ENCODE assay signal across 3 mouse cellular contexts in the genomic region with DNA sequence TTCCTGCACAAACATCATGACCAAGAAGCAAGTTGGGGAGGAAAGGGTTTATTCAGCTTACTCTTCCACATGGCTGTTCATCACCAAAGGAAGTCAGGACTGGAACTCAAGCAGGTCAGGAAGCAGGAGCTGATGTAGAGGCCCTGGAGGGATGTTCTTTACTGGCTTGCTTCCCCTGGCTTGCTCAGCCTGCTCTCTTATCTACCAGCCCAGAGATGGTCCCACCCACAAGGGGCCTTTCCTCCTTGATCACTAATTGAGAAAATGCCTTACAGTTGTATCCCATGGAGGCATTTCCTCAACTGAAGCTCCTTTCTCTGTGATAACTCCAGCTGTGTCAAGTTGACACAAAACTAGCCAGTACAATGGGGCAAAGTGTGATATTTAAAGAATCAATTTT. TPM values are rescaled to one million over a fixed set of nuclear protein-coding genes. Genes with fewer than 3 reads are reported as not detected.
"Had no signal": no experiment of that assay in that cellular context is flagged by ENCODE, and none has a peak within 500 bp of the region (broad histone marks: within the 10 kb centered on the region; RNA-seq: fewer than 3 reads in every experiment).

No protein-coding gene starts in this region.

RNA-seq across cellular contexts. Expression of gene Nxf2, which starts 49.2 kb away (rescaled TPM):
- total RNA-seq: neutrophil, adult 5-6 weeks had no signal
- polyA plus RNA-seq: lung, adult 2 months; spleen, adult 2 months had no signal
